Mouse (Mus musculus): ENCODE measurements around the gene Sf3b1.

The Sf3b1 gene

DNA sequence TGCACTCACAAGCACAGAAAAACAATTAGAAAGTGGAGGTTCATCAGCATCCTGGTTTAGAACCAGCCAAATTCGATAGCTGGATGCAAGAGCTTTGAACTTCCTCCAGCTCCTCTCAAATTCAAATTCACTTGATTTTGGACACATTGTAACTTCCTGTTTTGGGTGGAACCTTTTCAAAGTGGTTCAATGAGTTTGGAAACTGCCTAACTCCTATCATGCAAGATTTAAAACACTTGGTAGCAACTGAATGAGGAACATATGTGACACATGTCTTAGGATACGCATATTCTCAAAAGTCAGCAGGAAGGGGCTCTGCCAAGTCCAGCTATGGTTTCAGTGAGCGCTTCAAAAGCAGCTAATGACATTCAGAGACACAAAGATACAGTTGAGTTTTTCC lies 82.6 kb downstream of the Sf3b1 start:
- no peak for DNase-seq (ENCODE audit: low spot score)

DNA sequence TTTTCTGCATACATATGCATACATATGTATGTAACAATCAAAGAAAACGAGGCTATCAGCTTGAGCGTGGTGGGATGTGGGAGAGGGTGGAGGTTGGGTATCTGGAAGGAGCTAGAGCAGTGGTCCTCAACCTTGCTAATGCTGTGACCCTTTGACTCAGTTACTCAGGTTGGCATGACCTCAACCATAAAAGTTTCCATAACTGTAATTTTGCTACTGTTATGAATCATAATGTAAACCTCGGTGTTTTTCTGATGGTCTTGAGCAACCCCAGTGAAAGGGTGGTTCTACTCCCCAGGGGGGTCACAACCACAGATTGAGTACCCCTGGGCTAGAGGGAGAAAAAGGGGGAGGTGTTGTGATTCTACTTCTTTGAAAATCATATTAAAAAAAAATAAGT lies 91.8 kb downstream of the Sf3b1 start:
- no peak for DNase-seq (ENCODE audit: low spot score)

All from testis, postnatal 14 days (tissue).